Mouse (Mus musculus) stomach, embryonic 14.5 days (tissue): Measurements from ENCODE around the gene Smim24. TPM values are rescaled to one million over a fixed set of nuclear protein-coding genes. Genes with fewer than 3 reads are reported as not detected.

Experiments used
- ATAC-seq: fragments of 200-750 bp; cut with Nextera tagmentation; 2 replicates; pipeline ENCODE4 v1.8.0; 2017; ENCODE audit warnings: low read depth, moderate TSS enrichment; ENCODE audit not compliant: insufficient number of reproducible peaks, insufficient read depth, low FRiP score
- H3K27ac ChIP-seq: fragments of 300-500 bp; sonication (generic); 2 replicates; pipeline ENCODE4 v1.5.1; 2014; ENCODE audit warnings: mild to moderate bottlenecking, low read length, moderate library complexity, mixed read lengths
- H3K27me3 ChIP-seq: fragments of 300-500 bp; sonication (generic); 2 replicates; pipeline ENCODE4 v1.6.1; 2014; ENCODE audit warnings: low read length, control low read depth, mixed read lengths; ENCODE audit not compliant: control insufficient read depth, insufficient read depth
- H3K36me3 ChIP-seq: fragments of 300-500 bp; sonication (generic); 2 replicates; pipeline ENCODE4 v1.6.1; 2014; ENCODE audit warnings: mild to moderate bottlenecking, control low read depth, low read length, moderate library complexity, mixed read lengths; ENCODE audit not compliant: control insufficient read depth, insufficient read depth
- H3K4me1 ChIP-seq: fragments of 300-500 bp; sonication (generic); 2 replicates; pipeline ENCODE4 v1.6.1; 2014; ENCODE audit warnings: low read length, control low read depth, mixed read lengths; ENCODE audit not compliant: control insufficient read depth, insufficient read depth
- H3K4me2 ChIP-seq: fragments of 300-500 bp; sonication (generic); replicated peaks from 2 replicates; pipeline ENCODE4 v1.6.1; 2014; ENCODE audit warnings: low read depth, low read length, control low read depth
- H3K4me3 ChIP-seq: fragments of 300-500 bp; sonication (generic); 2 replicates; pipeline ENCODE4 v1.5.1; 2014; ENCODE audit warnings: low read depth, low read length, control low read depth
- H3K9ac ChIP-seq: fragments of 300-500 bp; sonication (generic); replicated peaks from 2 replicates; pipeline ENCODE4 v1.6.1; 2014; ENCODE audit warnings: low read depth, mild to moderate bottlenecking, control low read depth, low read length, moderate library complexity, mixed read lengths
- H3K9me3 ChIP-seq: fragments of 300-500 bp; sonication (generic); 2 replicates; pipeline ENCODE4 v1.6.1; 2016; ENCODE audit warnings: low read depth, low read length, control low read depth; ENCODE audit not compliant: control insufficient read depth
- WGBS: fragments of 180-500 bp; shearing (Covaris S2); extraction: QIAGEN DNeasy Blood & Tissue Kit; methylation state at CpG from one replicate; pipeline ENCODE4 v1.1.7; 2014; 5-methylcytosine and 5-hydroxymethylcytosine counted together
- polyA plus RNA-seq: library from polyadenylated mRNA; unstranded; fragments of >200 nt; fragmentation: Nextera tagmentation; extraction: Ambion mirVana; gene quantifications from 2 replicates; pipeline ENCODE4 v1.2.1, GENCODE M21; 2014

Gene Smim24
- polyA plus RNA-seq, 1 experiment from 2014 or later = 21.5 TPM

DNA sequence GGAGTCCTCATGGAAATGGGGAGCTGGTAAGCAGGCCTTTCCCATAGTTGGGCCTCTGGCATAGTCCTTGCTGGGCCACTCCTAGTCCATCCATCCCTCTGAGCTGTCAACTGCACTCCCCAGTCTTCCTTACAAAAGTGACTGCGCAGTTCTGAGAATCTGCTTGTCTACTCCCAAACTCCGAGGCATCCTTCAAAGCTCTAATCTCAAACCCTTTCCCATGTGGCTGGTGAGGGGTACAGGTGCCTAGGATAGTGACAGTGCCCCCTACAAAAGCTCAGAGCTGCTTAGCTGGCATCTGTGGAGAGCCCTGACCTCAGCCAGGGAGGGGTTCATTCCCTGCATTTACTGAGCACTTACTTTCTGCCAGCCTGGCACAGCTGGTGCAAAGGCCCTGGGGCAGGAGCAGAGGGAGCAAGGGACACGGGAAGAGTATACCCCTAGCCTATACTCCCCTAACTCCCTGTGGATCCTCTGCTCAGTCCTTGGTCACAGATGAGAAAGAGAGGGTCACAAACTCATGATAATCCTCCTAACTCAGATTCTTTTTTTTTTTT lies 29.9 kb downstream of the Smim24 start:
- Histone ChIP-seq H3K27ac (no peak overlapping the region), H3K4me2 (no peak overlapping the region), H3K4me1 (peaks cover 39% of the 10 kb centered on the region), H3K9me3 (no peaks in the 10 kb centered on the region), H3K27me3 (no peaks in the 10 kb centered on the region), H3K9ac (no peak overlapping the region), H3K36me3 (peaks cover 8% of the 10 kb centered on the region; the same call in 1 of the 2 replicates), H3K4me3 (no peak overlapping the region)
- 84% methylated on average over 3 of the region's 3 CpGs for WGBS
- no peak for ATAC-seq

DNA sequence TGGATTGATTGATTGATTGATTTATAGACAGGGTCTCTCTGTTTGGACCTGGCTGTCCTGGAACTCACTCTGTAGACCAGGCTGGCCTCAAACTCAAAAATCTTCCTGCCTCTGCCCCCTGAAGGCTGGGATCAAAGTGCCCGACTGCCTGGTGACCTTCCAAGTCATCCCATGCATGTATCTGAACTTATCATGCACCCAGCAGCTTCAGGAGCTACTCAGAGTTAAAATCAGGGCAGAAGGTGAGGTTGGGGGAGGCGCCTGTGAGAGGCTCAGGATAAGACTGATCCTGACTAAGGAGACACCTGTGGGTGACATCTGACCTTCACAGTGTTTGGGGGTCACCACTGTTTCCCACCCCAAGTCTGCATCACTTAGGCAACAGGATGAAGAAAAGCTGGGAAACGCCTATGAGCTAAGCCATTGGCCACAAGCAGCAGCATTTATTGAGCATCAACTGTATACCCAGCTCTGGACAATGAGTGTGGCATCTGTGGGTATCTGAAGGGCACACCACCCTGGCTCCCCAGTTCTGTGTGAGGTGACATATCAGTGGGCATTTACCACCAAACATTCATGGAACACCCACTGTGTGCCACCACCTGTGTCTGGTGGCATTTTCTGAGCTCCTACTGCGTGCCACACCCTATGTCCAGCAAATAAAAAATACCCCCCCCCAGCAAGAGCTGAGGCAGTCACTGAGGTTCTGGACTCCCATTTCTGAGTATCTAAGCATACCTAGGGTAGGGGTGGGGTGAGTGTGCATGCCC lies 30.8 kb downstream of the Smim24 start:
- ATAC-seq = no peak

DNA sequence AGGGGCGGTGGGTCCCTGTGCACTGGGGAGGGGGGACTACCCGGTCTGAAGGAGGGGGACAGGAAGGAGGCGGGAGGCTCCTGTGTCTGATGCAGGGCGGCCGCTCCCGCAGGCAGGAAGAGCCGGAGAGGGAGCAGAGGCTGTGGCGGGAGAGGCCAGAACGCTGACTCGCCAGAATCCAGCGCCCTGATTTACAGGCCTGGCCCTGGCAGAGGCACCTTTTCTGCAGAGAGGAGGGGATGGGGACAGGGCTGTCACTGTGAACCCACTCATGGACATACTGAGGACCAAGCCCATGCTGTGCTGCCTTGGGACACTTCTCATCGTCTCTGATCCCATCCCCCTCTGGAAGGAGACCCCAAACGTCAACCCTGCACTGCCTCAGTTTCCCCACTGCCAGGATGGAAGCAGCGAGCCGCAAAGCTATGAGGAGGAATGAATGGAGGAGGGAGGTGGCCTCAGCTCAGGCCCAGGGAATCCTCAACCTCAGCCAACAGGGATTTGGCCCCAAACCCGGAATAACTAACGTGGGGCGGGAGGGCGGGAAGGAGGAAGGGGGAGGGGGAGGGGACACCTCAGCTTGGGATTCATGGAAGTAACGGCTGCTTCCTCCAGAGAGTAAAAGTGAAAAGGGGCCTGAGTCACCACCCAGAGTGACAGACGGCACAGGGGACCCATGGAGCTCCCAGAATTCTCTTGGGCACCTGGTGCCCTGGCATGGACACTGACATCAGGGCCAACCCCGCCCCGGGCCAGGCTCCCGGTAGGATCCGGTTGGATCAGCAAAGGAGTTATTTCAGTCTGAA lies 31.6 kb downstream of the Smim24 start:
- 7% methylated on average over 24 of the region's 25 CpGs for WGBS
- peak overlapping the region; percentile 66 for H3K4me3 ChIP-seq
- no peaks in the 10 kb centered on the region for H3K27me3 ChIP-seq
- peak overlapping the region; percentile 62; the same call in 1 of the 2 replicates for H3K27ac ChIP-seq
- H3K4me1 ChIP-seq = peaks cover 27% of the 10 kb centered on the region
- H3K9ac ChIP-seq = no peak overlapping the region
- no peaks in the 10 kb centered on the region for H3K9me3 ChIP-seq
- H3K36me3 ChIP-seq = peaks cover 8% of the 10 kb centered on the region; the same call in 1 of the 2 replicates
- peak overlapping the region; percentile 84 for H3K4me2 ChIP-seq
- 0 out of 2 replicates have a peak, but pooled peaks have one; percentile 10 for ATAC-seq

More for the DNA sequence above, 30.8 kb downstream of the Smim24 start:
- 61% methylated on average over 4 of the region's 4 CpGs for WGBS
- Histone ChIP-seq H3K27me3 (no peaks in the 10 kb centered on the region), H3K36me3 (peaks cover 8% of the 10 kb centered on the region; the same call in 1 of the 2 replicates), H3K4me3 (peak overlapping the region; percentile 66; the same call in 1 of the 2 replicates), H3K4me2 (peak overlapping the region; percentile 84), H3K9ac (no peak overlapping the region), H3K27ac (no peak overlapping the region), H3K4me1 (peaks cover 34% of the 10 kb centered on the region), H3K9me3 (no peaks in the 10 kb centered on the region)

DNA sequence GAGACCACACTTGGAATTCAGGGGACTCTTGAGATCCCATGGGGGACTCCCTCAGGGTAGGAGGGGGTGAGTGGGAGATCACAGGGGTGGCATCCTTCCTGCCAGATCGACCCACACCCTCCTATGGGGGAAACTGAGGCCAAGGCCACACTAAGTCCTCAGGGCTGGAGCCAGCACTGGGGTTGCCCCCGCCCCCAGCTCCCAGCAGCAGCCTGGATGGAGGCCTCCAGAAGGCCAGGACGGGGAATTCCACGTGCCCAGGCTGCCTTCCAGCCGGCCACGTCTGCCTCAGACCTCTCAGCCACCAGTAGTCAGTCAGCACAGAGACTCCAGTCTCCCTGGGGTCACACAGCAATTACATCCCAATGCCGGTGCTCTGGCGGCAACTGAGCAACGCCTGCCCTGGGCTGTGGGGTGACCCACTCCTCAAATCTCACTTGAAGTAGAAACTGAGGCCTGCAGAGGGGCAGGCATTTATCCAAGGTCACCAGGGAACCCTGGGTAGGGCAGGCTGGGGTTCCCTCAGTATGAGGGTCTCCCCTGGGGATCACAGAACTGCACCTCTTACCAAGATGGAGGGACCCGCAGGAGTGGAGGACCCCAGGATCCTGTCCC lies 32.5 kb downstream of the Smim24 start:
- H3K9ac ChIP-seq = 0 out of 2 replicates have a peak overlapping the region, but pooled peaks have one; percentile 15
- 33% methylated on average over 10 of the region's 10 CpGs for WGBS

DNA sequence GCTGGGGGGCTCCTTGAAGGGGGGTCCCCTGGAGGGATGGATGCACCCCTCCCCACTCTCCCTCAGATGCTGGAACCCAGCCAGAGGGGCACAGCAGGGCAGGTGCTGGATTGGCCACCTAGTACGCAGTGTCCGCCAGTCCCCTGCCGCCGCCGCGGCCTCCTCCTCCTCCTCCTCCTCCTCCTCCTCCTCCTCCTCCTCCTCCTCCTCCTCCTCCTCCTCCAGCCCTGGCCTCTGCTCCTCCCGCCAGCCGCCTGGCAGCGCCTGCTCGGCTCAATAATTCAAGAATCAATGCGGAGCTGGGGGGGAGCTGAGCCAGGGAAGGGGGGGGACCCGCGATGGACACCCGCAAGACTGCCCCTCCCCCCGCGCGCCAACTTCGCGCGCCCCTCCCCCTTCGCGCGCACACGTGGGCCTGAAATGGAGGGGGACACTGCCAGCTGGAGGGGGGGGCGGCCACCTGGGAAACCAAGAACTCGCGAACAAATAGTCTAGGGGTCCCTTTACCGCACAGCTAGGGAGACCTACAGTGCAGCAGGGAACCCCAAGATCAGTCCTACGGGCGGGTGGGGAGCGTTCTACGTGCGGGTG lies 33.3 kb downstream of the Smim24 start:
- no peaks in the 10 kb centered on the region for H3K36me3 ChIP-seq
- peaks cover 30% of the 10 kb centered on the region for H3K4me1 ChIP-seq
- H3K9ac ChIP-seq = peak overlapping the region; percentile 71
- H3K27me3 ChIP-seq = no peaks in the 10 kb centered on the region
- H3K27ac ChIP-seq = peak overlapping the region; percentile 7; the same call in 1 of the 2 replicates
- 3% methylated on average over 20 of the region's 33 CpGs for WGBS
- peak overlapping the region; percentile 66 for H3K4me3 ChIP-seq
- peak overlapping the region; percentile 84 for H3K4me2 ChIP-seq
- no peak for ATAC-seq
- no peaks in the 10 kb centered on the region for H3K9me3 ChIP-seq

More for the DNA sequence above, 32.5 kb downstream of the Smim24 start:
- peaks cover 27% of the 10 kb centered on the region for H3K4me1 ChIP-seq
- peak overlapping the region; percentile 62; the same call in 1 of the 2 replicates for H3K27ac ChIP-seq
- peak overlapping the region; percentile 66 for H3K4me3 ChIP-seq
- H3K36me3 ChIP-seq = peaks cover 2% of the 10 kb centered on the region; the same call in 1 of the 2 replicates
- no peak for ATAC-seq
- H3K9me3 ChIP-seq = no peaks in the 10 kb centered on the region
- H3K4me2 ChIP-seq = peak overlapping the region; percentile 84
- no peaks in the 10 kb centered on the region for H3K27me3 ChIP-seq

DNA sequence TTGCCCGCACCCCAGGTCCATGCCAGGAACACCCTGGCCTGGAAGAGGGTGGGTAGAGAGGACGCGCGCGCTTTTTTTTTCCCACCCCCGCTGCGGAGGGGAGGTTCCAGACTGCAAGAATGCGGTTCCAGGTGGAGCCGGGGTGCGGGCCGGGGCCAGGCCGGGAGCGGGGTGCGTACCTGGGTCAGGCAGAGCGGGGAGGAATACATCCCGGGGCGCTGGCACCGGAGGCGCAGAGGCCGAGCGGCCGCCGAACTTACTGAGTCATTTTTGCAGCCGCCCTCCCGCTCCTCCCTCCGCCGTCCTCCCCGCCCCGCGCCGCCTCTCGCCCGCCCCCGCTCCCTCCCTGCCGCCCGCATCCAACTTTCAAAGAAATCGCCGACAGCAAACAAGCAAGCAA lies 34.0 kb downstream of the Smim24 start:
- ATAC-seq = no peak
- H3K9me3 ChIP-seq = no peaks in the 10 kb centered on the region
- H3K36me3 ChIP-seq = no peaks in the 10 kb centered on the region
- H3K4me2 ChIP-seq = peak overlapping the region; percentile 84
- H3K27me3 ChIP-seq = no peaks in the 10 kb centered on the region
- peak overlapping the region; percentile 7; the same call in 1 of the 2 replicates for H3K27ac ChIP-seq
- WGBS = 0% methylated on average over 36 of the region's 38 CpGs
- peak overlapping the region; percentile 71 for H3K9ac ChIP-seq
- H3K4me3 ChIP-seq = peak overlapping the region; percentile 66
- H3K4me1 ChIP-seq = peaks cover 35% of the 10 kb centered on the region

DNA sequence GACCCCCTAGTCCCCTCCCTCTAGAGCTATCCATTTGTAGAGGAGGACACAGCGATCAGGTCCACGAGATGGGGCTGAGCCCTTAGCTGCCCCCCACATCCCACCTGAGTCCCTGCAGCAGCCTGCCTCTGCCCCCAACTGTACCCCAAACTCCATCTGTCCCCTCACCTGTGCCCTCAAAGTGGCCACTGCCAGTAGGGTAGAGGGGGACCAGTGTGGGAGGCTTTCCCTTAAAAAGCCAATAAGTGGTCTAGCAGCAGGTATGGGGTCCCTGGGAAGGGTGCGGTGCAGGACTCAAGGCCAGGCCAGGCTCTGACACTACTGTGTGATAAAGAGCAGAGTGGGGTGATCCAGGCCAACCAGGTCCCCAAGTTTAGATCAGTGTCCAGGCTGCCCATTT lies 34.5 kb downstream of the Smim24 start:
- Histone ChIP-seq H3K4me2 (peak overlapping the region; percentile 84), H3K4me1 (peaks cover 35% of the 10 kb centered on the region), H3K27me3 (no peaks in the 10 kb centered on the region), H3K36me3 (no peaks in the 10 kb centered on the region), H3K27ac (no peak overlapping the region), H3K9ac (no peak overlapping the region), H3K9me3 (no peaks in the 10 kb centered on the region), H3K4me3 (peak overlapping the region; percentile 66)
- no peak for ATAC-seq
- WGBS = 27% methylated on average over 3 of the region's 3 CpGs
